Mouse (Mus musculus) urinary bladder, postnatal 14 days (tissue): ENCODE results near the gene Ewsr1.

Source experiments
- DNase-seq: peaks from one replicate; pipeline ENCODE4 v3.0.0; 2021; ENCODE audit warnings: low spot score

Gene Ewsr1

DNA sequence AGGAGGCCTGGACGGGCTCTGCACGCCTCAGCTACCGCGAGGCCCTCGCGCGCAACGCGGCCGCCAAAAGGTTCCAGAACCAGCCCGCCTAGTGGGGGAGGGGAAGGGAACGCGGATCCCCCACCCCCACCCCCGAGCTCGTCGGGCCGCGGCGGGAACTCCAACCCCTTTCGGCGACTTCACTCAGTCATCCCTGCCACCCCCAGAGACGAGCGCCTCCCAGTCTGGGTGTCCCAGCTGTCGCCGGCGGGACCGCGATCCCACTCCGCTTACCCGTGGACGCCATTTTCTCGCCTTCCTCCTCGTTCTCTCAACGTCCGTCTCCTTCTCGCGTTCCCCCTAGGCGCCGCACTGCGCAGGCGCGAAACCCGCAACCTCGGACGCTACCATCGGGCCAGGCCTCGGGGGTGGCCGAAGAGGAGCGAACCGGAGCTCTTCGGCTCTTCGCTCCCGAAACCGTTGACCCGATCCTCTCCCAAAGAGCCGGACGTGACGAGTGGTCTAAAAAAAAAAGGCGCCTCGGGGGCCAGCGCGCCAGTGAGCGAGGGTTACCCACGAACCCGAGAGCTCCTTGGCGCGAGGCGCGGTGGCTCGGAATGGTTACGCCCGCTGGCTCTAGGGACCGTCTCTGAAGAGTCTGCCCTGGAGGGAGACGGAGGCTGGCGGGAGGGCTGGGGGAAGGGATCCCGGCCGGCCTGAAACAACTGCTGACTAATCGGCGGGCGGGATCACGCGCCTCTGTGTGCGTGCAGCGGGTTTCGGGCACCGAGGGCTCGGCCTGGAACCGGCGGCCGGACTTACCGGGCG is at the start of gene Ewsr1, which contains the start of gene Rhbdd3:
TSS of gene Ewsr1 (minus strand) at position 531 of the 807 bp plus-strand sequence.
TSS of gene Rhbdd3 (plus strand) at position 191 of the 807 bp plus-strand sequence.
- peak; percentile 97 for DNase-seq

DNA sequence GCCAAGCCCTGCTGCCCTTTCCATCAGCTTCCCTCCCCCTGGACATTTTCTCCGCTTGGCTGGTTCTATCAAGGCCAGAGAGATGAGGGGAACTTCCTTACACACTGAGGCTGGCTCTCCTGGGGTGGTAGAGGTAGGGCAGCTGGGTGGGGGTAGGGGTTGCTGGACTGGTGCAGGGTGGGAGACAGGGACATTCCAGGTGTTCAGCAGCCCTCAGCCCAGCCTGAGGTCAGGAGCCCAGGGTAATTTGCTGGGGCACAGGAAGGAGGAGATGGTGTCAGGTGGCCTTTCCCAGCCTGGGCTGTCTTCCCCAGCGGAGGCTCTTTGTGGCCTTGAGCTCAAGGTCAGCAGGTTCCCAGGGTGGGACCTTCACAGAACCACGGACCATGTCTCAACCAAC is 46.5 kb upstream of the Ewsr1 start:
- no peak for DNase-seq

DNA sequence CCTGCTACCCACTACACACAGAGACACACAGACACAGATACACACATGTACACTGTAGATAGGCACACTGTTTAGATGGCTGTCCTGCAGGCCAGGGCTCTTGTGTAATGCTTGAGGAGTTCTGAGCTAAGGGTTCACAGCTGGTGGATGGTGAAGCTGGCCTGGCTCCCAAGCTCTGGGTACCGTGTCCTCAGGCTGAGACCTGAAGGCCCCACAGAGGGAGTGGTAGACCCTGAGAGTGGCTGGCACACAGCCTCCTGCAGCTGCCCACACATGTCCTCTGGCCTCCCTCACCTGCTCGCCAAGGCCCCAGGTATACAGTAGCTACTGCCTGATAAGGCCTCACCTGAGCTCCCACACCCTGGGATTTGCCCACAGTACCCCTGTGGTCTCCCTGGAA is 42.9 kb upstream of the Ewsr1 start:
- no peak for DNase-seq

DNA sequence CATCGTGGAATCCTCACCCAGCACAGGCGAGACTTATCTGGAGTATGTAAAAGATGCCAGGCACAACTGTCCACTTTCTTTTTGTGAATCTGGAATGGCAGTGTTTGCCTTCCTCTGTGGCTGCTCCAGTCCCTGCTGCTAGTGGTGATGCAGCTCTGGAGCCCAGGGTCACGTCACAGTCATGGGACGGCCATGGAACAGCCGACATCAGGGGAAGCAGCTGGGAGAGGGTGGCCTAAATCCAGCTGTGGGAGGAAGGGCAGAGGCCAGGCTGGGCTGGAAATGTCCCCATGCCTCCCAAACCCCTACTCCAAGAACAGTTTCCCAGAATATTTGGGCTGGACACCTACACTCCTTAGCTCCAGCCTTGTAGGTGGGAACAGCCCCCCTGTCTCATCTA is 42.2 kb upstream of the Ewsr1 start:
- DNase-seq = no peak

DNA sequence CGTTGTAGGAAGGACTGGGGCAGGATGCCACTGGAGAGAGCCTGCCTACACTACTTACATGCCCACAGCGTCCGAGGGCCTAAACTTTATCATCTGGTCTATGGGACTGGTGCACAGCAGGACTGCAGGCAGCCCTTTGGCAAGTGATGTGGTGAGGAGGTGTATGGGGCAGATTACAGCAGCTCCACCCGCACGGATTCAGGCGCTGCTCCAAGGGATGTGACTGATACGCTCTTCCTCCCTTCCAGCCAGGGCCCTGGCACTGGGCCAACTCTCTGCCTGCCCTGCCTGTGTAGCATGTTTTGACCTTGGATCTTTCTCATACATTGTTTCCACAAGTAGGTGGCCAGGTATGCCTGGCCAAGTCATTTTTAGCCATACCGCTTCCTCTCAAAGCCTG is 41.6 kb upstream of the Ewsr1 start:
- peak; percentile 85 for DNase-seq

DNA sequence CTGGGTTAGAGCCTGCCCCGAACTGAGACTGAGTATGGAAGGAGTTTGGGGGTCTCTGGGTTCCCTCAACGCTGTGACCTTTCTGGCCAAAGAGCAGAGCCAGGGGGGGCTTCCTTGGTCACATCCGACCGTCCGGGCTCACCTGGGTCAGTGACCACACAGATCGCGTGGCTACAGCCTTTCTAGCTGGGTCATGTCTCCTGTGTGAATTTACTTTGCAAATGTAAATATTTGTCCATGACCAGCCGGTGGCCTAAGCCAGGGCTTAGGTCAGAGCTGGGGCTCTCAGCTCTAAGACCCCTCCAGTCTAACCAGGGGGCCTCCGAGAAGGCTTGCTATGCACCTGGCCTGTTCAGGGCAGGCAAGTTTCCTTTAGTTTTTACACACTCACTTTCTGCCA is 40.3 kb upstream of the Ewsr1 start:
- DNase-seq = no peak

DNA sequence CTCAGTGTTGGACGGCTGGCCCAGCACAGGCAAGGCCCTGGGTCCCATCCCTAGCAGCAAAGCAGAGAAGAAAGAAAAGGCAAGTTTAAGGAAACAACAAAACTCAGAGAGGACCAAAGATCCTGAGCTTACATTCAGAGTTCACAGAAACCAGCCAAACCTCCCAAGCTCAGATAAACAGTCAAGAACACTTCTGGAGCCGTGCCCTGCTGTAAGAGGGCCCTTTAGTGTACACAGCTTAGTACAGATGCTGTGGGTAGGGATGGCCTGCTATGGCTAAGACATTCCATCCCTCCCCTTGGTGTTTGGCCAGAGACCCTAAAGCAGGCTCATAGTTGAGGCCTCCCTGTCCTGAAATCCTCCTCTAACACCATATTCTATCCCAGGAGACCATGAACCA is 39.6 kb upstream of the Ewsr1 start:
- DNase-seq = no peak

DNA sequence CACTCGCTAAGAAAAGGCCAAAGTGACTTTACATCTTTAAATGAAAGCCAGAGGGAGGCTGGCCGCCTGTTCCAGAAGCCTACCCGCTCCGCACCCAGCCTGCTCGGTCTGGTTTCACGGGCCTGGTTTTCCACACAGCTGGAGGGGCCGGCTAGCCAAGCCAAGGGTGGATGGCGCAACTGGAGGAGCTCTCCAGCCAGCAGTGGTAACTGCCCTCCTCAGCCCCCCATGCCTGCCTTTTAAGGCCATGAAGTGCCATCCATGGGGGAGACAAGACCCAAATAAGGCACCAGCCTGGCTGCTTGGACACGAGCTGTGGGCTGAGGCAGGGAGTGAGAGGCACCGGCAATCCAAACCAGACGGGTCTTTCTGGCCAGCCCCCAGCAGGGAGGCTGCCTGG is 36.8 kb upstream of the Ewsr1 start:
- peak; percentile 53 for DNase-seq

DNA sequence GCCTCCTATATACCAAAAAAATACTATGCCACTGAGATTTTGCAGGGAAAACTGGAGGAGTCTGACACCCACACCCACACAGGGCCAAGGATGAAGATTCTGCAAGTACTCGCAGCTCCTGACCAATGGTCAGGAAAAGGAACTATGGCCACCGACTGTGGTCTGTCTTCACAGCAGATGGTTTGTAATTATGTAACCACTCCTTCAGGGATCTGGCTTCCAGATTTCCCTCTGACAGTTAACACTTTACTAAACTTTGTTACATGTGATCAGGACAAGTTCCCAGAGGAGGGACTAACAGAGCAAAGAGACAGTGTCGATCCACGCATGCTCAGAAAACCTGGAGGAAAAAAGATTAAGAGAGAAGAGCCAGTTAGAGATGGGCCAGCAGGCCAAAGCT is 33.7 kb upstream of the Ewsr1 start:
- DNase-seq = no peak

DNA sequence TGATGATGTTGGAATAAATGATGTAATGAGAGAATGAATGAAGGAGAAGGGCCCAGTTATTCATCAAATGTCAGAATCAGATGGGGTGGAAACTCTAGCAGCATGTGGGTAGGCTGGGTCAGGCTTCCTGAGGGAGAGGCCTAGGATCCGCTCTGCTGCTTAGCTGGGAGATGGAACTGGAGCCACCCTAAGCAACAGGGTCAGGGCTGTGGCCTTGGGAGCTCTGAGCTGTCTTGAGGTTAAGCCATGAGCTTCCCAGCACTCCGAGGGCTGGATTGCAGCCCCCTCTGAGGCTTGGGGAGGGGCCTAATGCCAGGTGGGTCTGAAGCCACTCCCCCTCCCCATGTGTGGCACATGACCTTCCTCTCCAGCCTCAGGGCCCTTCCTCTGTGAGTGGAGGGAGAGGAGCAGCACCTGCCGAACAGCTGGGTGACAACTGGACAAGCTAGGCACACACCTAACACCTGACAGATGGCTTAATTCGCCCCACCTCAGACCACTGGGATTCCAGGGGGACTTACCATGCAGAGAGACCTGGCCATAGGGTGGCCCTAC is 31.1 kb upstream of the Ewsr1 start:
- no peak for DNase-seq

DNA sequence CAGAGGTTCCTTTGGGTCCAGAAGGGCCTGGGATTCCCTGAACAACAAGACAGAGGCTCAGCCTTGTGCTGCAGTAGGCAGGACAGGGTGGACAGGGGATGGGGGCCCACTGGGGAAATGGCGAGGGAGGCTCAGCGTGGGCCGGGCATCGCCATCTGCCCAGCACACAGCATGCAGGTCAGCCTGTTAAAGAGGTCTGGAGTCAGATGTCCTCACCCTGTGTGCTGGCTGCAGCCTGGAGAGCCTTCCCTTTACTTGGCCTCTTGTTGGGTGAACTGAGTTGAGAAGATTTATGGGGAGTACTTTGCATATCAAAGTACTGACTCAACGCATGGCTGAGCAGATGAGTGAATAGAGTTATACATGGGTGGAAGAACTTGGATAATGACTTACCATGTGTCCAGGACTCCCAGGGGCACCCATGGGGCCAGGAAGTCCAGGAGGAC is 30.0 kb upstream of the Ewsr1 start:
- DNase-seq = no peak

DNA sequence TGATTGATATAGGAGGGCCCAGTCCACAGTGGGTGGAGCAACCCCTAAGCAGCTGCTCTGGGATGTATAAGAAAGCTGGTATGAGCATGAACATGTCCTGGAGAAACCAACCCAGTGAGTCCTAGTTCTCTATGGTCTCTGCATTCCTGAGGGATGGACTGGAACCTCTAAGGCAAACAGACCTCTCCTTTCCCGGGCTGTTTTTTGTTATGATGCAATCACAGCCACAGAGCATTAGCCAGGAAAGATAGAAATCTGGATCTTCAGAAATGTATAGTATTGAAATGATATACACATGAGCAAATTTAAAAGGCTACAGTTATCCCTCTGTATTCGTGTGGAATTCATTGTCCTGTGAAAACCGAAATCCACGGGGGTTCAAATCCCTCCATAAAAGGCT is 26.6 kb upstream of the Ewsr1 start:
- no peak for DNase-seq

DNA sequence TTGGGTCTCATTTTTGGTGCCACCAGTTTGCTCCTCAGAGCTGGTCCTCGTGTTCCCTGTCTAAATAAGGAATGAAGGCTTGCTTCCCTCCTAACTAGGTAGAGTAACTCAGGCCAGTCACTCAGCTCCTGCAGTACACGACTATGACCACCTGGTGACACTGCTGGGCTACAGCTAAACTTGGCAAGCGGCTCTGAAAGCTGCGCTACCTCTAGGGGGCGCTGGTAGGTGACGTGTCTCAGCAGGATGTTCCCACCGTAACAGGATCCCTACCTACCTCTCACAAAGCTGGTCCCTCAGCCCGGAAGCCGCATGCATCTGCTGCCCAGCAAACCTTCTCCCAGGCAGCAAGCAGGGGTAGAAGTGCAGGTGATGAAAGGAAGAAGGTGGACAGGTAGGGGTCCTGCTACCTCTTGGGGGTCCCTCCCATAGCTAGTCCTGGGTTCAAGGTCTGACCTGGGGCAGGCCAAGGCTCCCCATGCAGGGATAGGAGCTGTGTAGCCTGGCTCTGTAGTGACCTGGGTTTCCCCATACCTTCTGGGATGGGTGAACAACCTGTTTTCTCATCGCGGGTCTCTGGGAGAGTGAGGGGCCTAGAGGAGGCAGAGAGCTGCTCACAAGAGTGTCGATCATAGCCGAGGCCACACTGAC is 16.0 kb upstream of the Ewsr1 start:
- DNase-seq = peak; percentile 92

DNA sequence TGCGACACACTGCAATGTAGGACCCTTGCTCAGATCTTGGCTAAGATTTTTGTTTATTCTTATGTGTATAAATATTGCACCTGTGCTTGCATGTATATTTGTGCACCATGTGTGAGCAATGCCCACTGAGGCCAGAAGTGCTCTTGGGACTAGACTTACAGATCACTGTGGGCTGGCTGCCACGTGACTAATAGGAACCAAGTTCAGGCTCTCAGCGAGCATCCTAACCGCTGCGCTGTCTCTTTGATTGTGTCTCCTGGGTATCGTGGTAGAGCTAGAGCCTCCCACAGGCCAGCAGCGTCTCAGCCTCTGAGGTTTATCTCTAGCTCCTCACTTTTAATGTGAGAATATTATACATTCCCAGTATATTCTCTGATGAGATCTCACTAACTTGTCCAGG is 14.6 kb upstream of the Ewsr1 start:
- no peak for DNase-seq

DNA sequence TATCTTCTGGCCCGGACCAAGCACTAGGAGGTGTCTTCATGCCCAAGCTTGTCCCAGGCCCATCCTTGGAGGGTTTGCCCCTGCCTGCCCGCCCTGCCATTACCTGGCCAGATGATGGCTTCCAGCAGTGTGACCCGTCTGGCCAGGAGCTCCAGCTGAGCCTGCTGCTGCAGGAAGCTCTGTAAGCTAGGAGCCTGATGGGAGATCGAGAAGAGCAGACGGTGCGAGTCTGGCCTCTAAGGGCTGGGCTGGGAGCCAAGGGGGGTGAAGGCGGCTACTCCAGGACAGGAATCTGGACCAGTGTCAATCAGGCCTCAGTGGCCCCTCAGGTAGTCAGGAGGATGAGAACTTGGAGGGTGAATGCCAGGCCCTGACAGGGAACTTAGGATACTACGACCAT is 10.4 kb upstream of the Ewsr1 start:
- peak; percentile 32 for DNase-seq

DNA sequence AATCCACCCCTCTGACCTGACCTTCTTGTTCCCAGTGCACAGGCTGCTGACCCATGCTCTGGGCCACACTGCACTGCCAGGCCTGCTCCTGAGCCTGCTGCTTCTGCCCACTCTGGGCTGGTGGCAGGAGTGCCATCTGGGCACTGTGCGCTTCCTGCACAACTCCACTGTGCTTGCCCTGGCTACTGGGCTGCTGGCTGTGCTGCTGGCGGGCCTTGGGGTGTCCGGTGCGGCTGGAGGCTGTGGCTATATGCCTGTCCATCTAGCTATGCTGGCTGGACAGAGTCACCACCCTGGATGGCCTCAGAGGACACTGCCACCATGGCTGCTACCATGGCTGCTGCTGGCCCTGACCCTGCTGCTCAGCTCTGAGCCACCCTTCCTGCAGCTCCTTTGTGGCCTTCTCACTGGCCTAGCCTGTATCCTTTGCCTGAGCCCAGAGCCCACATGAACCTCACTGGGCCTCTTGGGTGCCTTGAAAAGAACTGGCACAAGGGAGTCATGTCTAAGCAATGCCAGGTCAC is 5.0 kb upstream of the Ewsr1 start:
- no peak for DNase-seq

DNA sequence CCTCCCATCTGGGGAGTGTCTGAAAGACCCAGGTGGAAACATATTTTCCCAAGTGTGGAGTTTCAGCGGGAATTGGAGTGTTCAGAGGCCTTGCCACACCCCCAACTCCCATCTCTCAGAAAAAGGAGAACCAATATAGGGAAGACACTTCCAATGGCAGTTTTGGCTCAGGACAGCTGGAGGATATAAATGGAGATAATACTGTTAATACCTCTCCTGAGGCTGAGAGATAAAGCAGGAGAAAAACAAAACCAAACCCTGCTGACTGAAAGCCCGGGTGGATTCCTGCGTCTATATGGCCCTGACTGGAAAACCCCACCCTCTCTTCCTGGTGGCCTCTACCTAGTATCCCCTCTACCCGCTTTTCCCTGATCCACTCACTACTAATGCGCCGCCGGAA is 3.3 kb upstream of the Ewsr1 start:
- no peak for DNase-seq

DNA sequence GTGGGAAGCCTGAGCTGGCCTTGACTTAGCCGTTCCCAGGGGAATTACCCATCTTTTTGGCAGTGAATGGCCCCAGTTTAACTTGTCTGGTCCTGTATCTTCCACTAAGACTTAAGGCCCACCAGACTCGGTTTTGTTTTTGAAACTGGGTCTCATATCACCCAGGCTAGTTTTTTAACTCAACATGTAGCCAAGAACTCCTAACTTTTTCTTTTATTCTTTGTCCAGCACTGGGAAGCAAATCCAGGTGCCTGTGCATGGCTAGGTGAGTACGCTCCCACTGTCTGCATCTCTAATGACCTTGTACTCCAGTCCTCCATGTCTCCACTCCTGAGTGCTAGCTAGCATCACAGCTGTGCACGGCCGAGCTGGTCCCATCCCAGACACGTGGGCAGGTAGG is 2.6 kb upstream of the Ewsr1 start:
- DNase-seq = no peak

DNA sequence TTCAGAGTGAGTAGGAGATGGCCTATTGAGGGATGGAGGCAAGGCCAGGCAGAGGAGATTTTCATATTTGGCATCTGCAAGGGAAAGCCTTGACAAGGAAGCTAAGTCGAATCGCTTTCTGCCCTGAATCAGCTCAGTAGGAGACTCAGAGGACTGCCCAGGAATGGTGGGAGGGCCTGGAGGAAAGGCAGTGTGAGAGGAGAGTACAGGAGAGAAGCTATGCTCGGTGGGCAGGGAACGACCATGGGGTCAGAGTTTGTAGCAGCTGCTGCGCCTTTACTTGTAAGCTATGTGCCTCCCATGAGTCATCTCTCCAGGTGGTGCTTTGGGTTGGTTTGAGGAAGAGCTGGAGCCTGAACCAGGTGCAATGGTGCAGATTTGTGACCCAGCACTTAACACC is 1.7 kb upstream of the Ewsr1 start:
- no peak for DNase-seq

DNA sequence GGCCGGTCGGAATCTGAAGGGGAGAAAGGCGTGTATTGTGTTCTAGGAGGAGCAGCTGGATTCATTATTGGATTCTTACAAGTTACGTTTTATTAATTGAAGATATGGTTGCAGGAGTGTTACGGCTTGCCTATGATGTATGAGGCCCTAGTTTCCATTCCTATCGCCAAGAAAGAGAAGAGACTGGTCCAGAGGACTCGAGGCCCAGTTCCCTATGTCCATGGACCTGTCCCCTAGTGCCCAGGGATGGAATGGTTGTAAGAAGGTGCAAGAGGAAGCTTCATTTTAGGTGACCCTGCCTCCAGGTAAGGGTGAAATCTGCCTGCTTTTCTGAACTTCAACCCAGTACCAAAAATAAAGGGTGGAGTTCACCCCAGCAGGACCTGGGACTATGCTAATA is 1.2 kb upstream of the Ewsr1 start:
- no peak for DNase-seq

DNA sequence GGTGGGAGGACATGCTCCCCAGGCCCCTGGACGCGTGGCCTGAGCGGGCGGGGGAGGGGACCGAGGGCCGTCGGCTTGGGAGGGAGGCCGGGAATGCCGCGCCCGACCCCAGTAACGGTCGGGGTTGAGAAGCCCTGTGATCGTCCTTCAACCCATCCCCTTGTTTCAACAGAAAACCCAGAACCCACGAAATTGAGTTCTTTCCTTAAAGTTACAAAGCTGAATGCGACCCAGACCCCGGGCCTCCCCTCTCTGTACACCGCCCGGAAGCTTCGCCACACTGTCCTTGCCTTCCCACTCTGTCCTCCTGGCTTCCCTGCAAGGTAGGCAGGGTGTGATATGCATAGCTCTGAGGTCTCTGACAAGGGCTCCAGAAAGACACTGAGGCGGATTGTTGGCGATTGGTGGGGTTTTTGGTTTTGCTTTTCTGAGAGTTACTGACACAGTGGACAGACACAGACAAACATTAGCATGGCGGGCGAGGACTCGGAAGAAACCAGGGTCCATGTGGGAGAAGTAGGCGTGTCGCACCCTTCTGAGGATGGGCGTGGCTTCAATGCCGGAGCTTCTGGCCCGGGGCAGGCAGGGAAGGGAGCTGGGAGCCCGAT is 614 bp upstream of the Ewsr1 start:
- DNase-seq = peak; percentile 88

DNA sequence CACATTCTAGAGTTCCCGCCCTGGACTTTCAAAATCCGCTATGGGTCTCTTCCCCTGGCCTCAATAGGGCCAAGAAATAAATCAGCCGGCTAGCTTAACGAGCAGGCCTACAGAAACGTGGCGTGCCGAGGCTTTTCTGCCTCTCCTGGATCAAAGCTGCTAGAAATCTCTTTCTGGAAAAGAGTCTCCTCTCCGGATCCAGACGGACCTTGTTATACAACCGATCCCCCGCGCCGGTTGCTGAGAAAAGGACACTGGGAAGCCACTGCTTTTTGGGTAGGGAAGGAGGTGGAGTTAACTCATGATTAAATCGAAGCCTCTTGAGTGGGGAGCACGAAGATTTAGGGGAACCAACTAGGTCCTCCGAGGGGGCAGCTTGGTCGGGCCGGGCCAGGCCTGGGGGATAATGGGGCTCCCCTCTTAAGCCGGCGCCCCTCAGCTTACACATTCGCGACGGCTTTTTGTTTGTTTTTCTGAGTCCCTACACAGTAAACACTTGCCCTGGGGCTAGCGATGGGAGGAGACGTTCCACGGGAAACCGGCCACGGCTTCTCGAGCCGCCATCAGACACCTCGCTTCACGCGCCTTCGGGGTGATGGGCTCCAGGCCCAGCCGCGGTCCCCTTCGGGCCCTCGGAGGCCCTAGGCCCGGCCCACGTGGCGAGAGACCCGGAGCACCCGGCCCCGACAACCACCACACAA is 881 bp downstream of the Ewsr1 start:
- peak; percentile 42 for DNase-seq
